13 mouse cellular contexts compared by ENCODE assay signal in genomic region chr4:152294188-152294929, GRCm38 (mm10). TPM values are rescaled to one million over a fixed set of nuclear protein-coding genes. Genes with fewer than 3 reads are reported as not detected.
DNase-seq lines count a peak whose midpoint lies in the region; ATAC-seq lines count a peak whose summit lies in the region.
"Had no signal": no experiment of that assay in that cellular context is flagged by ENCODE, and none has a peak within 500 bp of the region (broad histone marks: within the 10 kb centered on the region; RNA-seq: fewer than 3 reads in every experiment).

No protein-coding gene starts in this region.

- no peaks in the 10 kb centered on the region for H3K9me3 ChIP-seq in heart, embryonic 15.5 days (replicated peaks)
- H3K9me3 ChIP-seq in lung, embryonic 16.5 days (ENCODE audit: control insufficient read depth, low read length) = no peaks in the 10 kb centered on the region
- H3K9me3 ChIP-seq: heart, embryonic 10.5 days; liver, embryonic 13.5 days had no signal

- no peak overlapping the region for H3K4me2 ChIP-seq in heart, embryonic 15.5 days
- H3K4me2 ChIP-seq in lung, embryonic 16.5 days (ENCODE audit: low read depth, low read length) = no peak overlapping the region

- H3K9ac ChIP-seq in heart, embryonic 15.5 days = no peak overlapping the region
- no peak overlapping the region for H3K9ac ChIP-seq in lung, embryonic 16.5 days (ENCODE audit: low read length)
- H3K9ac ChIP-seq: liver, embryonic 13.5 days had no signal

- H3K36me3 ChIP-seq in heart, embryonic 15.5 days = no peaks in the 10 kb centered on the region
- no peaks in the 10 kb centered on the region for H3K36me3 ChIP-seq in lung, embryonic 16.5 days (ENCODE audit: control insufficient read depth, insufficient read depth, low read length)
- H3K36me3 ChIP-seq: heart, embryonic 10.5 days; liver, embryonic 13.5 days had no signal

- no peak for ATAC-seq in heart, embryonic 15.5 days (replicated peaks; ENCODE audit: insufficient number of reproducible peaks, insufficient read depth, low FRiP score, low read depth)
- ATAC-seq in lung, embryonic 16.5 days (ENCODE audit: low read depth) = no peak
- ATAC-seq: forebrain, embryonic 14.5 days had no signal

- no peak for DNase-seq in heart, adult 9 months (ENCODE audit: low spot score in 2 of 2)
- DNase-seq in lung, adult 18-20 months = no peak
- peak; percentile 50 for DNase-seq in R1 (ENCODE audit: low read depth, low spot score)
- peak; percentile 52 for DNase-seq in kidney, postnatal 10 days
- no peak for DNase-seq in urinary bladder, adult 18-20 months (ENCODE audit: low spot score in 2 of 2)
- no peak for DNase-seq in left cerebral cortex, adult 8-10 months (ENCODE audit: low spot score in 2 of 2)
- DNase-seq: cerebellum, postnatal 25 days; liver, embryonic 13.5 days had no signal

- WGBS in heart, embryonic 15.5 days = 48% methylated on average over 10 of the region's 10 CpGs
- 46% methylated on average over 10 of the region's 10 CpGs for WGBS in lung, embryonic 16.5 days

- H3K4me1 ChIP-seq in heart, embryonic 15.5 days (replicated peaks) = peaks cover 32% of the 10 kb centered on the region
- H3K4me1 ChIP-seq in lung, embryonic 16.5 days (replicated peaks; ENCODE audit: control insufficient read depth, insufficient read depth, low read length) = peaks cover 15% of the 10 kb centered on the region

- peak overlapping the region; percentile 24; the same call in 1 of the 2 replicates for H3K27ac ChIP-seq in heart, embryonic 15.5 days
- 0 out of 2 replicates have a peak overlapping the region, but pooled peaks have one; percentile 16 for H3K27ac ChIP-seq in lung, embryonic 16.5 days (ENCODE audit: low read length)
- H3K27ac ChIP-seq: heart, embryonic 10.5 days; liver, embryonic 13.5 days had no signal

- no peak overlapping the region for H3K4me3 ChIP-seq in heart, embryonic 15.5 days
- H3K4me3 ChIP-seq in lung, embryonic 16.5 days (ENCODE audit: low read length) = no peak overlapping the region
- H3K4me3 ChIP-seq: heart, embryonic 10.5 days; liver, embryonic 13.5 days had no signal

- H3K27me3 ChIP-seq in heart, embryonic 15.5 days = peaks cover 46% of the 10 kb centered on the region
- peaks cover 32% of the 10 kb centered on the region for H3K27me3 ChIP-seq in lung, embryonic 16.5 days (ENCODE audit: control insufficient read depth, insufficient read depth, low read depth, low read length)

RNA-seq across cellular contexts. Expression of gene Icmt, which starts 2.7 kb away (rescaled TPM):
- polyA plus RNA-seq in heart, embryonic 15.5 days (2015; fragmentation: Nextera tagmentation; extraction: Ambion mirVana) = 15.3 and 20.3 TPM in 2 replicates
- polyA plus RNA-seq in lung, embryonic 16.5 days (2015; fragmentation: Nextera tagmentation; extraction: Ambion mirVana) = 21.7 and 24.0 TPM in 2 replicates
- total RNA-seq in left cerebral cortex, adult 8-10 months (2022) = 10 to 100 TPM; 44.7 to 51.1 (median 47.3) TPM

RNA-seq across cellular contexts. Expression of gene Hes3, which starts 2.9 kb away (rescaled TPM):
- polyA plus RNA-seq in heart, embryonic 15.5 days (2015; fragmentation: Nextera tagmentation; extraction: Ambion mirVana) = not detected in 2 replicates
- polyA plus RNA-seq in lung, embryonic 16.5 days (2015; fragmentation: Nextera tagmentation; extraction: Ambion mirVana) = not detected in 2 replicates
- total RNA-seq in left cerebral cortex, adult 8-10 months (2022) = under 1 TPM; 0.21 to 0.44 (median 0.30) TPM
- total RNA-seq: adrenal gland, adult 18-20 months had no signal
- polyA plus RNA-seq: forebrain, embryonic 14.5 days; heart, embryonic 10.5 days; liver, embryonic 13.5 days had no signal

RNA-seq across cellular contexts. Expression of gene Gpr153, which starts 20.3 kb away (rescaled TPM):
- polyA plus RNA-seq in heart, embryonic 15.5 days (2015; fragmentation: Nextera tagmentation; extraction: Ambion mirVana) = 11.2 and 13.2 TPM in 2 replicates
- polyA plus RNA-seq in lung, embryonic 16.5 days (2015; fragmentation: Nextera tagmentation; extraction: Ambion mirVana) = 8.3 and 8.5 TPM in 2 replicates
- 10 to 100 TPM; 27.5 to 40.2 (median 31.6) TPM for total RNA-seq in left cerebral cortex, adult 8-10 months (2022)

RNA-seq across cellular contexts. Expression of gene Rnf207, which starts 24.4 kb away (rescaled TPM):
- polyA plus RNA-seq in heart, embryonic 15.5 days (2015; fragmentation: Nextera tagmentation; extraction: Ambion mirVana) = 98.4 and 103 TPM in 2 replicates
- polyA plus RNA-seq in lung, embryonic 16.5 days (2015; fragmentation: Nextera tagmentation; extraction: Ambion mirVana) = 2.5 and 2.7 TPM in 2 replicates
- total RNA-seq in left cerebral cortex, adult 8-10 months (2022) = 10 to 100 TPM; 15.5 to 24.1 (median 19.5) TPM

RNA-seq across cellular contexts. Expression of gene Rpl22, which starts 31.2 kb away (rescaled TPM):
- 180 and 243 TPM in 2 replicates for polyA plus RNA-seq in heart, embryonic 15.5 days (2015; fragmentation: Nextera tagmentation; extraction: Ambion mirVana)
- polyA plus RNA-seq in lung, embryonic 16.5 days (2015; fragmentation: Nextera tagmentation; extraction: Ambion mirVana) = 361 and 378 TPM in 2 replicates
- 100 to 1,000 TPM; 153 to 206 (median 187) TPM for total RNA-seq in left cerebral cortex, adult 8-10 months (2022)

Comparison
In these comparisons a context has a peak if more than half of its experiments do, and no peak if none do; other contexts are left out.
1. DNase-seq: peak in R1 (single experiment) and kidney, postnatal 10 days (single experiment); none in heart, adult 9 months (0 of 2), lung, adult 18-20 months (0 of 2), urinary bladder, adult 18-20 months (0 of 2) and left cerebral cortex, adult 8-10 months (0 of 2).